Mouse (Mus musculus) midbrain, embryonic 14.5 days (tissue): ENCODE measurements around the gene 9230112D13Rik. TPM values are rescaled to one million over a fixed set of nuclear protein-coding genes. Genes with fewer than 3 reads are reported as not detected.

Source experiments
- ATAC-seq: fragments of 200-750 bp; cut with Nextera tagmentation; 2 replicates; pipeline ENCODE4 v1.8.0; 2017; ENCODE audit warnings: moderate number of reproducible peaks, moderate library complexity; ENCODE audit not compliant: low FRiP score, low TSS enrichment
- DNase-seq: peaks from one replicate; pipeline ENCODE4 v3.0.0-alpha.2; 2015
- H3K27ac ChIP-seq: fragments of 300-500 bp; sonication (generic); replicated peaks from 2 replicates; pipeline ENCODE4 v1.5.1; 2014; ENCODE audit warnings: mild to moderate bottlenecking, low read depth, low read length, moderate library complexity
- H3K27me3 ChIP-seq: fragments of 300-500 bp; sonication (generic); 2 replicates; pipeline ENCODE4 v1.6.1; 2014; ENCODE audit warnings: low read length, control low read depth, mixed read lengths; ENCODE audit not compliant: control insufficient read depth, insufficient read depth
- H3K36me3 ChIP-seq: fragments of 300-500 bp; sonication (generic); 2 replicates; pipeline ENCODE4 v1.6.1; 2014; ENCODE audit warnings: low read length, control low read depth; ENCODE audit not compliant: control insufficient read depth, insufficient read depth
- H3K4me1 ChIP-seq: fragments of 300-500 bp; sonication (generic); 2 replicates; pipeline ENCODE4 v1.6.1; 2014; ENCODE audit warnings: mild to moderate bottlenecking, antibody characterized with exemption, low read length, control low read depth; ENCODE audit not compliant: control insufficient read depth, insufficient read depth
- H3K4me2 ChIP-seq: fragments of 300-500 bp; sonication (generic); 2 replicates; pipeline ENCODE4 v1.6.1; 2014; ENCODE audit warnings: mild to moderate bottlenecking, low read length, moderate library complexity
- H3K4me3 ChIP-seq: fragments of 300-500 bp; sonication (generic); replicated peaks from 2 replicates; pipeline ENCODE4 v1.5.1; 2014; ENCODE audit warnings: low read depth, low read length
- H3K9ac ChIP-seq: fragments of 300-500 bp; sonication (generic); replicated peaks from 2 replicates; pipeline ENCODE4 v1.6.1; 2014; ENCODE audit warnings: mild to moderate bottlenecking, low read length, moderate library complexity
- H3K9me3 ChIP-seq: fragments of 300-500 bp; sonication (generic); 2 replicates; pipeline ENCODE4 v1.6.1; 2016; ENCODE audit warnings: low read length, control low read depth, mixed read lengths; ENCODE audit not compliant: control insufficient read depth
- WGBS: fragments of 180-500 bp; shearing (Covaris S2); extraction: QIAGEN DNeasy Blood & Tissue Kit; methylation state at CpG from one replicate; pipeline ENCODE4 v1.1.7; 2014; 5-methylcytosine and 5-hydroxymethylcytosine counted together
- polyA plus RNA-seq: library from polyadenylated mRNA; unstranded; fragments of >200 nt; fragmentation: Nextera tagmentation; extraction: Ambion mirVana; gene quantifications from 2 replicates; pipeline ENCODE4 v1.2.1, GENCODE M21; 2014

The 9230112D13Rik gene
- polyA plus RNA-seq, 1 experiment from 2014 or later: not detected

GRCm38 (mm10) chr14:34549004-34549671 is 26.5 kb upstream of the 9230112D13Rik start:
- H3K4me2 ChIP-seq: peak overlapping the region; percentile 63
- H3K27ac ChIP-seq: peak overlapping the region; percentile 90
- H3K4me3 ChIP-seq: peak overlapping the region; percentile 74
- H3K4me1 ChIP-seq: no peaks in the 10 kb centered on the region
- no peaks in the 10 kb centered on the region for H3K27me3 ChIP-seq
- no peaks in the 10 kb centered on the region for H3K36me3 ChIP-seq
- DNase-seq: peak; percentile 95
- H3K9me3 ChIP-seq: no peaks in the 10 kb centered on the region
- peak overlapping the region; percentile 92 for H3K9ac ChIP-seq
- peak; percentile 95 for ATAC-seq
- WGBS: under 1% methylated on average over 55 of the region's 55 CpGs

- peak; percentile 74 for DNase-seq
- Histone ChIP-seq H3K4me2 (peak overlapping the region; percentile 63), H3K27me3 (no peaks in the 10 kb centered on the region), H3K9ac (peak overlapping the region; percentile 92), H3K36me3 (no peaks in the 10 kb centered on the region), H3K9me3 (no peaks in the 10 kb centered on the region), H3K4me3 (peak overlapping the region; percentile 74), H3K4me1 (no peaks in the 10 kb centered on the region), H3K27ac (peak overlapping the region; percentile 90)
- ATAC-seq: peak; percentile 65
- WGBS: under 1% methylated on average over 27 of the region's 27 CpGs
Measured at GRCm38 (mm10) chr14:34548391-34549001, 25.9 kb upstream of the 9230112D13Rik start.

GRCm38 (mm10) chr14:34544545-34544944 is 21.9 kb upstream of the 9230112D13Rik start:
- H3K4me1 ChIP-seq: no peaks in the 10 kb centered on the region
- H3K9ac ChIP-seq: no peak overlapping the region
- H3K27ac ChIP-seq: no peak overlapping the region
- no peaks in the 10 kb centered on the region for H3K9me3 ChIP-seq
- H3K4me2 ChIP-seq: no peak overlapping the region
- no peak for ATAC-seq
- no peak for DNase-seq
- no peaks in the 10 kb centered on the region for H3K36me3 ChIP-seq
- no peak overlapping the region for H3K4me3 ChIP-seq
- no peaks in the 10 kb centered on the region for H3K27me3 ChIP-seq
- 86% methylated on average over 2 of the region's 2 CpGs for WGBS

- Histone ChIP-seq H3K4me3 (no peak overlapping the region), H3K27ac (no peak overlapping the region), H3K4me2 (no peak overlapping the region), H3K9me3 (no peaks in the 10 kb centered on the region), H3K9ac (no peak overlapping the region), H3K27me3 (no peaks in the 10 kb centered on the region), H3K4me1 (no peaks in the 10 kb centered on the region), H3K36me3 (no peaks in the 10 kb centered on the region)
- ATAC-seq: no peak
- 87% methylated on average over 6 of the region's 6 CpGs for WGBS
- no peak for DNase-seq
Measured at GRCm38 (mm10) chr14:34544001-34544400, 21.4 kb upstream of the 9230112D13Rik start.

GRCm38 (mm10) chr14:34543596-34543995 is 21.0 kb upstream of the 9230112D13Rik start:
- H3K4me1 ChIP-seq: no peaks in the 10 kb centered on the region
- WGBS: 73% methylated on average over 6 of the region's 6 CpGs
- H3K9me3 ChIP-seq: no peaks in the 10 kb centered on the region
- no peak overlapping the region for H3K9ac ChIP-seq
- no peak for DNase-seq
- H3K27me3 ChIP-seq: no peaks in the 10 kb centered on the region
- H3K4me3 ChIP-seq: no peak overlapping the region
- H3K4me2 ChIP-seq: no peak overlapping the region
- ATAC-seq: no peak
- H3K36me3 ChIP-seq: no peaks in the 10 kb centered on the region
- H3K27ac ChIP-seq: no peak overlapping the region

- no peak overlapping the region for H3K27ac ChIP-seq
- H3K27me3 ChIP-seq: no peaks in the 10 kb centered on the region
- DNase-seq: no peak
- no peak for ATAC-seq
- no peaks in the 10 kb centered on the region for H3K9me3 ChIP-seq
- H3K4me2 ChIP-seq: no peak overlapping the region
- H3K4me3 ChIP-seq: no peak overlapping the region
- WGBS: 85% methylated on average over 5 of the region's 5 CpGs
- no peaks in the 10 kb centered on the region for H3K4me1 ChIP-seq
- no peaks in the 10 kb centered on the region for H3K36me3 ChIP-seq
- H3K9ac ChIP-seq: no peak overlapping the region
Measured at GRCm38 (mm10) chr14:34541896-34542295, 19.3 kb upstream of the 9230112D13Rik start.

GRCm38 (mm10) chr14:34540685-34541162 is 18.1 kb upstream of the 9230112D13Rik start:
- DNase-seq: no peak
- no peak overlapping the region for H3K27ac ChIP-seq
- 15% methylated on average over 17 of the region's 17 CpGs for WGBS

GRCm38 (mm10) chr14:34535883-34536282 is 13.3 kb upstream of the 9230112D13Rik start:
- Histone ChIP-seq H3K4me1 (no peaks in the 10 kb centered on the region), H3K36me3 (no peaks in the 10 kb centered on the region), H3K9ac (no peak overlapping the region), H3K27me3 (no peaks in the 10 kb centered on the region), H3K27ac (no peak overlapping the region), H3K4me3 (no peak overlapping the region), H3K4me2 (no peak overlapping the region), H3K9me3 (no peaks in the 10 kb centered on the region)
- no peak for ATAC-seq
- WGBS: 72% methylated on average over 4 of the region's 4 CpGs
- DNase-seq: no peak

More at GRCm38 (mm10) chr14:34540685-34541162, 18.1 kb upstream of the 9230112D13Rik start:
- H3K4me2 ChIP-seq: no peak overlapping the region
- H3K4me1 ChIP-seq: no peaks in the 10 kb centered on the region
- H3K36me3 ChIP-seq: no peaks in the 10 kb centered on the region
- no peaks in the 10 kb centered on the region for H3K9me3 ChIP-seq
- no peak for ATAC-seq
- no peak overlapping the region for H3K4me3 ChIP-seq
- H3K9ac ChIP-seq: no peak overlapping the region
- no peaks in the 10 kb centered on the region for H3K27me3 ChIP-seq

GRCm38 (mm10) chr14:34533537-34533936 is 10.9 kb upstream of the 9230112D13Rik start:
- ATAC-seq (no peak), DNase-seq (no peak)
- no peaks in the 10 kb centered on the region for H3K9me3 ChIP-seq
- no peak overlapping the region for H3K27ac ChIP-seq
- H3K4me2 ChIP-seq: no peak overlapping the region
- no peak overlapping the region for H3K9ac ChIP-seq
- no peak overlapping the region for H3K4me3 ChIP-seq
- no peaks in the 10 kb centered on the region for H3K36me3 ChIP-seq
- H3K27me3 ChIP-seq: no peaks in the 10 kb centered on the region
- WGBS: 79% methylated on average over 5 of the region's 5 CpGs
- no peaks in the 10 kb centered on the region for H3K4me1 ChIP-seq
